Mouse (Mus musculus) splenic B cell, adult 2 months (primary cell): ENCODE results near the gene Nusap1.
A peak's percentile ranks its signal among the peaks of the same experiment; 100 is the strongest.
"Not testable (repeated sequence)": the region's sequence is repeated elsewhere in the genome, so short reads cannot be mapped to it uniquely, and the experiment has no call there.

Source experiments
- DNase-seq: peaks from one replicate; pipeline ENCODE4 v3.0.0-alpha.2; 2011; ENCODE audit warnings: low read depth, low spot score
- H3K27me3 ChIP-seq: 2 replicates; pipeline ENCODE4 v1.6.1; 2012; ENCODE audit warnings: mild to moderate bottlenecking, low read length, moderate library complexity, mixed read lengths; ENCODE audit not compliant: control insufficient read depth, poor library complexity, insufficient read depth, severe bottlenecking
- H3K36me3 ChIP-seq: 2 replicates; pipeline ENCODE4 v1.6.1; 2012; ENCODE audit warnings: mild to moderate bottlenecking, low read length, moderate library complexity, mixed read lengths; ENCODE audit not compliant: control insufficient read depth, poor library complexity, insufficient read depth, severe bottlenecking

Nusap1 gene

GRCm38 (mm10) chr2:119605361-119605973, 12.6 kb upstream of the Nusap1 start:
- peaks cover 7% of the 10 kb centered on the region for H3K36me3 ChIP-seq
- no peaks in the 10 kb centered on the region for H3K27me3 ChIP-seq
- no peak for DNase-seq

GRCm38 (mm10) chr2:119607023-119607422, 11.1 kb upstream of the Nusap1 start:
- DNase-seq: peak; percentile 42
- Histone ChIP-seq H3K27me3 (no peaks in the 10 kb centered on the region), H3K36me3 (peaks cover 8% of the 10 kb centered on the region)

- H3K27me3 ChIP-seq: no peaks in the 10 kb centered on the region
- DNase-seq: no peak
- no peaks in the 10 kb centered on the region for H3K36me3 ChIP-seq
Measured at GRCm38 (mm10) chr2:119617841-119618198, 278 bp upstream of the Nusap1 start.

GRCm38 (mm10) chr2:119619002-119619401, 904 bp downstream of the Nusap1 start:
- DNase-seq, H3K36me3 ChIP-seq, H3K27me3 ChIP-seq: not testable (repeated sequence)

- Histone ChIP-seq H3K27me3 (no peaks in the 10 kb centered on the region), H3K36me3 (no peaks in the 10 kb centered on the region)
- no peak for DNase-seq
Measured at GRCm38 (mm10) chr2:119621302-119621701, 3.2 kb downstream of the Nusap1 start.

GRCm38 (mm10) chr2:119636781-119637180, 18.7 kb downstream of the Nusap1 start:
- peak; percentile 81 for DNase-seq
- no peaks in the 10 kb centered on the region for H3K27me3 ChIP-seq

GRCm38 (mm10) chr2:119641214-119641912, 23.3 kb downstream of the Nusap1 start:
- no peaks in the 10 kb centered on the region for H3K36me3 ChIP-seq
- no peak for DNase-seq
- no peaks in the 10 kb centered on the region for H3K27me3 ChIP-seq

More at GRCm38 (mm10) chr2:119636781-119637180, 18.7 kb downstream of the Nusap1 start:
- H3K36me3 ChIP-seq: no peaks in the 10 kb centered on the region

GRCm38 (mm10) chr2:119644254-119644653, 26.2 kb downstream of the Nusap1 start:
- DNase-seq: no peak
- Histone ChIP-seq H3K27me3 (no peaks in the 10 kb centered on the region), H3K36me3 (no peaks in the 10 kb centered on the region)

- DNase-seq: peak; percentile 76
- peaks cover 3% of the 10 kb centered on the region for H3K36me3 ChIP-seq
- no peaks in the 10 kb centered on the region for H3K27me3 ChIP-seq
Measured at GRCm38 (mm10) chr2:119662220-119663182, 44.4 kb downstream of the Nusap1 start, which contains the start of gene Ndufaf1. Gene Ndufaf1 (minus strand): TSS chr2:119662827.

GRCm38 (mm10) chr2:119665744-119666143, 47.6 kb downstream of the Nusap1 start:
- H3K27me3 ChIP-seq, DNase-seq: not testable (repeated sequence)

GRCm38 (mm10) chr2:119669010-119669409, 50.9 kb downstream of the Nusap1 start:
- Histone ChIP-seq H3K36me3 (no peaks in the 10 kb centered on the region), H3K27me3 (no peaks in the 10 kb centered on the region)
- DNase-seq: peak; percentile 72

More at GRCm38 (mm10) chr2:119665744-119666143, 47.6 kb downstream of the Nusap1 start:
- H3K36me3 ChIP-seq: not testable (repeated sequence)

- DNase-seq: peak; percentile 95
- Histone ChIP-seq H3K27me3 (no peaks in the 10 kb centered on the region), H3K36me3 (no peaks in the 10 kb centered on the region)
Measured at GRCm38 (mm10) chr2:119674525-119675214, 56.6 kb downstream of the Nusap1 start, which contains the start of gene Rtf1. Gene Rtf1 (plus strand): TSS chr2:119675068.

- Histone ChIP-seq H3K27me3 (no peaks in the 10 kb centered on the region), H3K36me3 (no peaks in the 10 kb centered on the region)
- DNase-seq: peak; percentile 56
Measured at GRCm38 (mm10) chr2:119675215-119675784, 57.2 kb downstream of the Nusap1 start.

GRCm38 (mm10) chr2:119675831-119676230, 57.7 kb downstream of the Nusap1 start:
- peak; percentile 19 for DNase-seq
- no peaks in the 10 kb centered on the region for H3K27me3 ChIP-seq
- no peaks in the 10 kb centered on the region; the same call in 1 of the 2 replicates for H3K36me3 ChIP-seq
